Mouse (Mus musculus) frontal cortex, adult 2 months (tissue): Measurements from ENCODE around the gene Rad51b. TPM values are rescaled to one million over a fixed set of nuclear protein-coding genes. Genes with fewer than 3 reads are reported as not detected.

ENCODE experiments used
- polyA plus RNA-seq: library from polyadenylated mRNA; depleted of rRNA; stranded (reverse); fragments of >200 nt; gene quantifications from 2 replicates; pipeline ENCODE4 v1.2.3, GENCODE M21; 2012; rRNA removed

Rad51b gene
- polyA plus RNA-seq, 1 experiment: 0.14 TPM

Other genes with a start within 250 kb of the Rad51b start
- gene Pigh, start 207.6 kb upstream of the Rad51b start, polyA plus RNA-seq: 10.9 and 12.1 TPM in 2 replicates
- 5.9 TPM in 2 replicates for gene Arg2, start 166.5 kb upstream of the Rad51b start, polyA plus RNA-seq
- 165 and 175 TPM in 2 replicates for gene Vti1b, start 124.6 kb upstream of the Rad51b start, polyA plus RNA-seq
- gene Rdh11, start 105.0 kb upstream of the Rad51b start, polyA plus RNA-seq: 18.9 and 20.4 TPM in 2 replicates
- 1.7 and 2.2 TPM in 2 replicates for gene Rdh12, start 88.4 kb upstream of the Rad51b start, polyA plus RNA-seq
- gene Zfyve26, start 978 bp upstream of the Rad51b start, polyA plus RNA-seq: 32.9 and 33.9 TPM in 2 replicates